Comparison of ENCODE assay signal across 8 mouse cellular contexts in the genomic region with DNA sequence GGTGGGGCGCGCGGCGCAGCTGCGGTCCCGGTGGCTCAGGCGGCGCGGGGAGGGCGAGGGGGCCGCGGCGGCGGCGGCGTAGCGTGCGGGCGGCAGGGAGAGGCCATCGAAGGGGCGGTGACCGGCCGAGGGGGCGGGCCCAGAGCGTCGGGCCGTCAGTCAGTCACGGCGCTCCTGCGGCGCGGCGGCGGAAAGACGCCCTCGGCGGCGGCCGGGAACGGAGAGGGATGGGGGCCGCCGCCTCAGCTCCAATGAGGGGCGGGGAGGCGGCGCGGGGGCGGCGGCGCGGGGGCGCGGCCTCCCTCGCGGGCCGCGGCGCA. TPM values are rescaled to one million over a fixed set of nuclear protein-coding genes. Genes with fewer than 3 reads are reported as not detected.
A peak's percentile ranks its signal among the peaks of the same experiment; 100 is the strongest.
DNase-seq lines count a peak whose midpoint lies in the region; ATAC-seq lines count a peak whose summit lies in the region.

Gene Tent4a, minus strand, starts transcription at position 284 of the 320 bp plus-strand sequence.

- H3K4me3 ChIP-seq in kidney, embryonic 16.5 days (ENCODE audit: low read length), result peak within 1 kb of the TSS; percentile 94
- peak within 1 kb of the TSS; percentile 82 for H3K4me3 ChIP-seq in midbrain, embryonic 15.5 days

- under 1% methylated on average over 13 of the region's 57 CpGs for WGBS in kidney, embryonic 16.5 days
- 0% methylated on average over 25 of the region's 57 CpGs for WGBS in midbrain, embryonic 15.5 days

- no peak for DNase-seq in kidney, postnatal 36 days
- DNase-seq in adrenal gland, postnatal 10 days, result no peak
- DNase-seq in layer of hippocampus, postnatal 25 days (ENCODE audit: extremely low spot score in 1 of 2, low spot score in 1 of 2), result no peak
- no peak for DNase-seq in c-Kit-positive CD71-positive TER-119-positive erythroid progenitor cells, embryonic 14.5 days (ENCODE audit: low spot score)
- no peak for DNase-seq in kidney, adult 11 months

- no peaks in the 10 kb centered on the region for H3K27me3 ChIP-seq in kidney, embryonic 16.5 days (ENCODE audit: insufficient read depth, low read length)
- no peaks in the 10 kb centered on the region for H3K27me3 ChIP-seq in midbrain, embryonic 15.5 days (replicated peaks)

- H3K9ac ChIP-seq in kidney, embryonic 16.5 days (replicated peaks; ENCODE audit: low read length), result peak within 1 kb of the TSS; percentile 94
- H3K9ac ChIP-seq in midbrain, embryonic 15.5 days, result peak within 1 kb of the TSS; percentile 79

- no peaks in the 10 kb centered on the region for H3K9me3 ChIP-seq in kidney, embryonic 16.5 days (ENCODE audit: low read length)
- no peaks in the 10 kb centered on the region for H3K9me3 ChIP-seq in midbrain, embryonic 15.5 days

- peaks cover 41% of the 10 kb centered on the region for H3K4me1 ChIP-seq in kidney, embryonic 16.5 days (ENCODE audit: insufficient read depth, low read length)
- peaks cover 50% of the 10 kb centered on the region for H3K4me1 ChIP-seq in midbrain, embryonic 15.5 days

- H3K27ac ChIP-seq in kidney, embryonic 16.5 days (ENCODE audit: low read length), result peak within 1 kb of the TSS; percentile 94
- peak within 1 kb of the TSS; percentile 96 for H3K27ac ChIP-seq in midbrain, embryonic 15.5 days

- H3K36me3 ChIP-seq in kidney, embryonic 16.5 days (ENCODE audit: insufficient read depth, low read length), result peaks cover 7% of the 10 kb centered on the region
- H3K36me3 ChIP-seq in midbrain, embryonic 15.5 days (replicated peaks), result no peaks in the 10 kb centered on the region

- peak within 1 kb of the TSS; percentile 93 for H3K4me2 ChIP-seq in kidney, embryonic 16.5 days (replicated peaks; ENCODE audit: low read depth, low read length)
- H3K4me2 ChIP-seq in midbrain, embryonic 15.5 days, result peak within 1 kb of the TSS; percentile 90

- ATAC-seq in kidney, embryonic 16.5 days (ENCODE audit: low FRiP score, low TSS enrichment), result peak; percentile 88
- peak; percentile 49 for ATAC-seq in granulocyte monocyte progenitor cell, adult 5-6 weeks (replicated peaks; ENCODE audit: poor library complexity, severe bottlenecking)
- ATAC-seq in midbrain, embryonic 15.5 days (replicated peaks), result peak; percentile 81

RNA-seq across cellular contexts. Expression of gene Tent4a, which starts in this region (rescaled TPM):
- polyA plus RNA-seq in kidney, embryonic 16.5 days (2015; fragmentation: Nextera tagmentation; extraction: Ambion mirVana), result 5.0 and 5.1 TPM in 2 replicates
- total RNA-seq in adrenal gland, postnatal 10 days (2021), result 10 to 100 TPM; 18.6 to 19.1 TPM
- total RNA-seq in granulocyte monocyte progenitor cell, adult 5-6 weeks (2014; fragmentation: Nextera tagmentation), result 9.0 and 10.6 TPM in 2 replicates
- total RNA-seq in granulocyte monocyte progenitor cell, adult 5-6 weeks (2017), result 10.9 and 11.4 TPM in 2 replicates
- 10 to 100 TPM; 42.3 to 43.9 TPM for total RNA-seq in layer of hippocampus, postnatal 25 days (2021)
- 7.2 and 7.6 TPM in 2 replicates for polyA plus RNA-seq in midbrain, embryonic 15.5 days (2015; fragmentation: Nextera tagmentation; extraction: Ambion mirVana)
